Mouse (Mus musculus): Measurements from ENCODE around the gene Rho. TPM values are rescaled to one million over a fixed set of nuclear protein-coding genes. Genes with fewer than 3 reads are reported as not detected.

The Rho gene
- polyA plus RNA-seq, 1 experiment from 2014 or later: not detected

DNA sequence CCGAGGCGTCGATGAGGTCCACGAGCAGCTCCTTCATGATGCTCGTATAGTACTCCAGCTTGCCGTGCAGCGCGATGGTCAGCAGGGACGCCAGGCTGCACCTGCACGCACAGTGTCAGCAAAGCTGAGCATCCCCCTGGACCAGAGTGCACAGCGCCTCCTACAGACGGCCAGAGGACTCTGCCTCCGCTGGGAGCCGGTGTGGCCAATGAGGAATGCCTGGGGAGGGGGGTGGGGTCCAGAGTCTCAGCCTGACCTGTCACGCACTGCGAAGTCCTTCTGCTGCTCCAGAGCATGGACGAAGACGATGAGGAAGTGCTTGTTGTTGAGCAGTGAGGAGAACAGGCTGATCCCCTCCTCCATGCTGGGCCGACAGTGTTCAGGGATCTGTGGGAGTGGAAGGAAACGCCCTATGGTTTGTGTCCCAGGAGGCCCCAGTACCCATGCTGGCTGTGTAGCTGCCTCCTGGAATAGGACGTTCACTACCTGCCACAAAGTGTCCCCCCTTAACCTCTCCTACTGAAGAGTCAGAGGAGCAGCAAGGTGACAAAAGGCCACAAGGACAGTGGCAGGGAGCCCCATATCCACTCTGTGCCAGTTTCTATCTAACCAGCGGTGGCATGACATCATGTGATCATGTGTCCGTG is 31.0 kb downstream of the Rho start:
- Histone ChIP-seq H3K36me3 (ENCODE audit: control insufficient read depth, insufficient read depth, low read length) (peaks cover 8% of the 10 kb centered on the region), H3K27ac (ENCODE audit: low read depth, low read length) (no peak overlapping the region), H3K4me1 (replicated peaks; ENCODE audit: control insufficient read depth, insufficient read depth, low read length) (peaks cover 2% of the 10 kb centered on the region; the same call in 1 of the 2 replicates), H3K9me3 (ENCODE audit: control insufficient read depth, low read length) (no peaks in the 10 kb centered on the region), H3K4me2 (no peak overlapping the region), H3K27me3 (replicated peaks; ENCODE audit: control insufficient read depth, insufficient read depth, low read length) (no peaks in the 10 kb centered on the region), H3K9ac (ENCODE audit: low read depth, low read length) (no peak overlapping the region), H3K4me3 (ENCODE audit: low read depth, low read length) (no peak overlapping the region)
- ATAC-seq (replicated peaks; ENCODE audit: low FRiP score) (no peak), DNase-seq (ENCODE audit: low spot score) (no peak)
- 56% methylated on average over 23 of the region's 23 CpGs for WGBS

DNA sequence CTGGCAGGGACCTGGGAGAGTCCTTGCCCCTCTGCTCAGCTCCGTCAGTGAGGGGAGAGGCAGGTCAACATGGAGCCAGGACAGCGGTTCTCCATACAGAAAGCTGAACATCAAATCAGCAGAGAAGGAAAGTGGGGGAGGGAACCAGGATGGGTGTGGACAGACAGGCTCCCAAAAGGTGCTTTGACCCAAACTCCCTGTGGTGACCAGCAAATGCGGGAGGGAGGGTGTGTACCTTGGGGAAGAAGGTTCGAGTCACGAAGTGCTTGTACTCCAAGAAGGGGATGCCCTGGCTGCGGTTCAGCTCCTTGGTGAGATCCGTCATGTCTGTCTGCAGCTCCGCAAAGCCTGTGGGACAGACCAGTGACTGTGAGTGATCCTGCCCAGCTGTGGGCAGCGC is 32.1 kb downstream of the Rho start:
- H3K9me3 ChIP-seq (ENCODE audit: control insufficient read depth, low read length): no peaks in the 10 kb centered on the region
- 80% methylated on average over 9 of the region's 9 CpGs for WGBS
- no peak overlapping the region for H3K4me3 ChIP-seq (ENCODE audit: low read depth, low read length)
- ATAC-seq (replicated peaks; ENCODE audit: low FRiP score) (no peak), DNase-seq (ENCODE audit: low spot score) (no peak)
- peaks cover 7% of the 10 kb centered on the region for H3K36me3 ChIP-seq (ENCODE audit: control insufficient read depth, insufficient read depth, low read length)
- no peak overlapping the region for H3K27ac ChIP-seq (ENCODE audit: low read depth, low read length)
- no peaks in the 10 kb centered on the region for H3K27me3 ChIP-seq (replicated peaks; ENCODE audit: control insufficient read depth, insufficient read depth, low read length)
- H3K4me2 ChIP-seq: no peak overlapping the region
- H3K4me1 ChIP-seq (replicated peaks; ENCODE audit: control insufficient read depth, insufficient read depth, low read length): no peaks in the 10 kb centered on the region; the same call in 1 of the 2 replicates
- H3K9ac ChIP-seq (ENCODE audit: low read depth, low read length): no peak overlapping the region

DNA sequence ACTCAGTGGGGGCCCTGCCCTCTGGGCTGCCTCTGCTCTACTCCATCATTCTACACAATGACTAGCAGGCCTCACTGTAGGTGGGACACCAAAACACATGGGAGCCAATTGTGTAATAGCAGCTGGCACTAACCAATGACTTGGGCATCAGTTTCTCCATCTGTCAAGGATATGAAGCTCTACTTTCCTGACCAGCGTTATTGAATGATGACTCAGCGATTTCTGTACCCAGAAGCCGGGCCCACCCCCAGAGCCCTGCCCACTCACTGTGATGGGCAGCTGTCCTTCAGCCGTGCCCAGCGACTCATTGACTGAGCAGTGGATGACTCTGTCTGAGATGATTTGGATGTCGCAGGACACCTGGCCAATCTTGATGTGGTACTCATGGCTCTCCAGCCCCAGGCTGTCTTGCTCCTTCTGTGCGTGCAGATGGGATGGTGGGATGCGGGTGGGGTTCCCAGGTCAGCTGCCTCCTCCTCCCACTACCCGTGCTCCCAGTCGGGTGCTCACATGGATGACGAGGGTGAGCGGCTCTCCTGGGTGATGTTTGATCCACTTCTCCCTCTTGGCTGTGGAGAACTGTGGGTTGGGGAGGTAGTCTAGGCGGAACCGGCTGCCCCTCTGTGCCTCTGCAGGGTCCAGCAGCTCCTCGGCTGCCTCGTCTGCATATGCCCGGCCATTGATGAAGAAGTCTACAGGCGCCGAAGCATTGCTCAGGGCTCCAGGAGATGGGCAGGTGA is 34.8 kb downstream of the Rho start:
- peaks cover 6% of the 10 kb centered on the region for H3K36me3 ChIP-seq (ENCODE audit: control insufficient read depth, insufficient read depth, low read length)
- WGBS: 90% methylated on average over 19 of the region's 19 CpGs
- DNase-seq (ENCODE audit: low spot score): no peak
- no peak overlapping the region for H3K4me3 ChIP-seq (ENCODE audit: low read depth, low read length)
- H3K4me1 ChIP-seq (replicated peaks; ENCODE audit: control insufficient read depth, insufficient read depth, low read length): peaks cover under 1% of the 10 kb centered on the region; the same call in 1 of the 2 replicates
- H3K27me3 ChIP-seq (replicated peaks; ENCODE audit: control insufficient read depth, insufficient read depth, low read length): no peaks in the 10 kb centered on the region
- no peak overlapping the region for H3K9ac ChIP-seq (ENCODE audit: low read depth, low read length)
- no peaks in the 10 kb centered on the region for H3K9me3 ChIP-seq (ENCODE audit: control insufficient read depth, low read length)
- H3K27ac ChIP-seq (ENCODE audit: low read depth, low read length): no peak overlapping the region
- ATAC-seq (replicated peaks; ENCODE audit: low FRiP score): no peak
- no peak overlapping the region for H3K4me2 ChIP-seq

DNA sequence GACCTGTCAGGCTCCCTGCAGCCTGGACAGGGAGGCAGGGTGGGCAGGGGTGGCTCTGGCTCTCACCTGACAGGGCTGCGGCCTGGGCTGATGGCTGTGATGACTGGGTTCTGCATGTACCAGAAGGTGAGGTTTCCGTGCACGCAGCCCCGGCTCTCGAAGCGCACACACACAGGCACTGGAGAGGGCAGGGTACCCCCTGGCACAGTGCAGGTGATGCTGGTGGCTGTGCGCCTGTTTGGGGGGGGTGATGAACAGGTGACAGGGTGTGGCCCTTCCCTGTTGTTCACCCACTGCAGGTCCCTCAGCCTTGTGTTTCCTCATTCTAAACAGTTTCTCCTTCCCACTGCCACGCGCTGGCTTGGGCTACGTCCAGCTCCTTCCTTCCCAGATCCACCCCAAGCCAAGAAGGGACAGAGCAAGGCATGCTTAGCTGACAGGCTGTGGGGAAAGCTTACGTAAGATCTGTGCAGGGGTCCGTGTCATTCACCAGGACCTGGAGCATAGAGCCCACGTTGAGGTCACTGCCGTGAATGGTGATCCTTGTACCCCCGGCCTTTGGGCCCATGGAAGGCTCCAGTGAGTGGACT is 35.8 kb downstream of the Rho start:
- 92% methylated on average over 15 of the region's 15 CpGs for WGBS
- no peak for ATAC-seq (replicated peaks; ENCODE audit: low FRiP score)

DNA sequence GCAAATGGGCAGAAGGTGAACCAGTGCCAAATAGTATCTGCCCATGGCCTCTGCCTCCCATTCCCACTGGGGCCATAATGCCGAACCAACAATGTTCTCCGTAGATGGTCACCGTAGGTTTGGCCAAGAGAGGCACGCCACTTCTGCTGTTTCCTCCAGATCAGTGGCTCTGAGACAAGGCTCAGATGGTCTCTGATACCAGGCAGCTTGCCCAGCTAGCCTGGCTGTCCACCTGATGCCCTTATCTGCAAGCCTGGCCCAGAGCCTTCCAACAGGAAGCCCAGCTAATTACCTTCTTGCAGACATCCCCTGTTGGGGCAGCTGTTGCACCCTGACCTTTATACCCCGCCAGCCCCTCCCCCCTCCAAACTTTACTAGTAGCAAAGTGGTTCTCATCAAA is 36.5 kb downstream of the Rho start:
- no peak for DNase-seq (ENCODE audit: low spot score)
- H3K4me3 ChIP-seq (ENCODE audit: low read depth, low read length): no peak overlapping the region
- H3K36me3 ChIP-seq (ENCODE audit: control insufficient read depth, insufficient read depth, low read length): peaks cover 6% of the 10 kb centered on the region
- no peak overlapping the region for H3K27ac ChIP-seq (ENCODE audit: low read depth, low read length)
- no peaks in the 10 kb centered on the region for H3K27me3 ChIP-seq (replicated peaks; ENCODE audit: control insufficient read depth, insufficient read depth, low read length)
- no peaks in the 10 kb centered on the region for H3K9me3 ChIP-seq (ENCODE audit: control insufficient read depth, low read length)
- H3K4me1 ChIP-seq (replicated peaks; ENCODE audit: control insufficient read depth, insufficient read depth, low read length): peaks cover 14% of the 10 kb centered on the region
- ATAC-seq (replicated peaks; ENCODE audit: low FRiP score): no peak
- no peak overlapping the region for H3K9ac ChIP-seq (ENCODE audit: low read depth, low read length)
- WGBS: 73% methylated on average over 5 of the region's 5 CpGs
- no peak overlapping the region for H3K4me2 ChIP-seq

More for the DNA sequence above, 35.8 kb downstream of the Rho start:
- Histone ChIP-seq H3K9me3 (ENCODE audit: control insufficient read depth, low read length) (no peaks in the 10 kb centered on the region), H3K4me2 (no peak overlapping the region), H3K27ac (ENCODE audit: low read depth, low read length) (no peak overlapping the region), H3K4me1 (replicated peaks; ENCODE audit: control insufficient read depth, insufficient read depth, low read length) (peaks cover 7% of the 10 kb centered on the region), H3K36me3 (ENCODE audit: control insufficient read depth, insufficient read depth, low read length) (peaks cover 6% of the 10 kb centered on the region), H3K4me3 (ENCODE audit: low read depth, low read length) (no peak overlapping the region), H3K9ac (ENCODE audit: low read depth, low read length) (no peak overlapping the region), H3K27me3 (replicated peaks; ENCODE audit: control insufficient read depth, insufficient read depth, low read length) (no peaks in the 10 kb centered on the region)
- DNase-seq (ENCODE audit: low spot score): no peak

DNA sequence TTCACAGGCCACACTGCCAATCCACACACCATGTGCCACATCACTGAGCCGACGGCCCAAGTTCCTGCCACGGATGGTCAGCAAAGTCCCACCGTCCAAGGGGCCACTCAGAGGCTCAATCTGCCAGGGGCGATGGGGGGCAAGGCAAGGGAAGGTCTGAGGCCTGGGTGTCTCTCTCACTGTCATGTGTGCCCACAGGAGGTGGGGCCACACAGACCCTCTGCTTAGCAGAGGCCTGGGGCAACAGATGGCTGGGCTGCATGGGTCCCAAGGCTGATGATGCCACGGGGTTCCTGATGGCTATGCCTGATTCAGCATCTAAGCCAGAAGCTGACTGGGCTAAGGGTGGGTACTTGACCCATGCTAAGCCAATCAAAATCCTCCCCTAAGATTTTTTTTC is 37.2 kb downstream of the Rho start:
- Histone ChIP-seq H3K27me3 (replicated peaks; ENCODE audit: control insufficient read depth, insufficient read depth, low read length) (no peaks in the 10 kb centered on the region), H3K9ac (ENCODE audit: low read depth, low read length) (no peak overlapping the region), H3K9me3 (ENCODE audit: control insufficient read depth, low read length) (no peaks in the 10 kb centered on the region), H3K4me1 (replicated peaks; ENCODE audit: control insufficient read depth, insufficient read depth, low read length) (peaks cover 16% of the 10 kb centered on the region), H3K36me3 (ENCODE audit: control insufficient read depth, insufficient read depth, low read length) (peaks cover 6% of the 10 kb centered on the region), H3K4me2 (no peak overlapping the region), H3K27ac (ENCODE audit: low read depth, low read length) (no peak overlapping the region), H3K4me3 (ENCODE audit: low read depth, low read length) (no peak overlapping the region)
- 0 out of 2 replicates have a peak, but pooled peaks have one; percentile 19 for ATAC-seq (replicated peaks; ENCODE audit: low FRiP score)
- WGBS: 79% methylated on average over 6 of the region's 6 CpGs
- no peak for DNase-seq (ENCODE audit: low spot score)

DNA sequence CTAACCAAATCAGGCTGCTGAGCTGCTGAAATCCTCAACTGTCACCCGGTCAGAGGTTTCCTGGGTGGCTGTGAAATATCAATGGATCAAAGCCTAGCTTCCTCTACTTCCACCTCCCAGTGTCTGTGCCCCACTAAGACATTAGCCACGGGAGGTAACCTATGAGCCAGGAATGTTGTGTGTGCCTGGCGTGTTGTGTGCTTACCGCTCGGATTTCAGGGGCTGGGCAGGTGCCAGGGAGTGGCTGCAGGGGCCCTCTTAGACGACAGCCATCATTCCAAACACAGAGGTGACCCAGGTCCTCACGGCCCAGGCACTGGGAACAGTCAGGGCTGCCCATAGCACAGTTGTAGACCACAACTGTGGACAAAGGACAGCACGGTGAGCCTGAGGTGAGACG is 37.6 kb downstream of the Rho start:
- Histone ChIP-seq H3K4me1 (replicated peaks; ENCODE audit: control insufficient read depth, insufficient read depth, low read length) (peaks cover 16% of the 10 kb centered on the region), H3K36me3 (ENCODE audit: control insufficient read depth, insufficient read depth, low read length) (peaks cover 6% of the 10 kb centered on the region), H3K9me3 (ENCODE audit: control insufficient read depth, low read length) (no peaks in the 10 kb centered on the region), H3K9ac (ENCODE audit: low read depth, low read length) (no peak overlapping the region), H3K27me3 (replicated peaks; ENCODE audit: control insufficient read depth, insufficient read depth, low read length) (no peaks in the 10 kb centered on the region), H3K4me3 (ENCODE audit: low read depth, low read length) (no peak overlapping the region), H3K4me2 (no peak overlapping the region), H3K27ac (ENCODE audit: low read depth, low read length) (no peak overlapping the region)
- WGBS: 71% methylated on average over 9 of the region's 9 CpGs
- no peak for ATAC-seq (replicated peaks; ENCODE audit: low FRiP score)
- DNase-seq (ENCODE audit: low spot score): no peak

DNA sequence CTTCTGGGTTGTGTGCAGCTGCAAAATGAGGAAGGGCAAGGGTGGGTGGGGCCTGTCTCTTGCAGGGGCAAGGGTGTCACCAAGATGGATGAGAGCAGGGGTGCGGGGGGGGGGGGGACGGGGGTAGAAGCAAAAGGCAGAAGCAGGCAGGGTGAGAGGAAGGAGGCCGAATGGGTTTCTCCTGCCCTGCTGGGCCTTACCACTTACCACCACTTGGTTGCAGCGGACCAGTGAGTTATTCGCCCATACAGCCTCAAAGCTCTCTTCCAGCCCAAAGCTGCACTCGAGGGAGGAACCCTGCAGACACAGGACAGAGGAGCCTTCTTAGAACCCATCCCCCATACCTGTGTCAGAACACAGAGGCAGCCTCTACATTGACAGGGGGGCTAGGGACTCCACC is 38.4 kb downstream of the Rho start:
- Histone ChIP-seq H3K27me3 (replicated peaks; ENCODE audit: control insufficient read depth, insufficient read depth, low read length) (no peaks in the 10 kb centered on the region), H3K4me1 (replicated peaks; ENCODE audit: control insufficient read depth, insufficient read depth, low read length) (peaks cover 16% of the 10 kb centered on the region), H3K27ac (ENCODE audit: low read depth, low read length) (no peak overlapping the region), H3K4me3 (ENCODE audit: low read depth, low read length) (no peak overlapping the region), H3K9me3 (ENCODE audit: control insufficient read depth, low read length) (no peaks in the 10 kb centered on the region), H3K4me2 (no peak overlapping the region), H3K9ac (ENCODE audit: low read depth, low read length) (no peak overlapping the region), H3K36me3 (ENCODE audit: control insufficient read depth, insufficient read depth, low read length) (peaks cover 6% of the 10 kb centered on the region)
- 64% methylated on average over 4 of the region's 6 CpGs for WGBS
- ATAC-seq (replicated peaks; ENCODE audit: low FRiP score): no peak
- no peak for DNase-seq (ENCODE audit: low spot score)
